Mouse (Mus musculus) midbrain, embryonic 16.5 days (tissue): ENCODE measurements at regions not wholly inside any gene's neighbourhood (a gene's known extent, or its start where the extent isn't known, plus 50 kb on each side); places are given as distances from the start of the nearest gene placed in this dataset.

Source experiments
- ATAC-seq: fragments of 200-750 bp; cut with Nextera tagmentation; 2 replicates; pipeline ENCODE4 v1.8.0; 2017; ENCODE audit warnings: moderate TSS enrichment
- H3K27ac ChIP-seq: fragments of 300-500 bp; sonication (generic); 2 replicates; pipeline ENCODE4 v1.5.1; 2014; ENCODE audit warnings: mild to moderate bottlenecking, low read length, mixed read lengths
- H3K27me3 ChIP-seq: fragments of 300-500 bp; sonication (generic); 2 replicates; pipeline ENCODE4 v1.6.1; 2014; ENCODE audit warnings: low read depth, low read length, mixed read lengths; ENCODE audit not compliant: control insufficient read depth, insufficient read depth
- H3K36me3 ChIP-seq: fragments of 300-500 bp; sonication (generic); 2 replicates; pipeline ENCODE4 v1.6.1; 2014; ENCODE audit warnings: mild to moderate bottlenecking, low read length, moderate library complexity, mixed read lengths; ENCODE audit not compliant: control insufficient read depth, insufficient read depth
- H3K4me1 ChIP-seq: fragments of 300-500 bp; sonication (generic); 2 replicates; pipeline ENCODE4 v1.6.1; 2014; ENCODE audit warnings: mild to moderate bottlenecking, low read length, mixed read lengths; ENCODE audit not compliant: control insufficient read depth, insufficient read depth
- H3K4me2 ChIP-seq: fragments of 300-500 bp; sonication (generic); 2 replicates; pipeline ENCODE4 v1.6.1; 2014; ENCODE audit warnings: mild to moderate bottlenecking, low read length, mixed read lengths
- H3K4me3 ChIP-seq: fragments of 300-500 bp; sonication (generic); 2 replicates; pipeline ENCODE4 v1.5.1; 2014; ENCODE audit warnings: low read depth, mild to moderate bottlenecking, low read length, moderate library complexity, mixed read lengths
- H3K9ac ChIP-seq: fragments of 300-500 bp; sonication (generic); 2 replicates; pipeline ENCODE4 v1.6.1; 2014; ENCODE audit warnings: low read depth, low read length, mixed read lengths
- H3K9me3 ChIP-seq: fragments of 300-500 bp; sonication (generic); replicated peaks from 2 replicates; pipeline ENCODE4 v1.6.1; 2014; ENCODE audit warnings: mild to moderate bottlenecking, low read length, mixed read lengths; ENCODE audit not compliant: control insufficient read depth, poor library complexity, severe bottlenecking
- WGBS: fragments of 180-500 bp; shearing (Covaris S2); extraction: QIAGEN DNeasy Blood & Tissue Kit; methylation state at CpG from one replicate; pipeline ENCODE4 v1.1.7; 2014; 5-methylcytosine and 5-hydroxymethylcytosine counted together

DNA sequence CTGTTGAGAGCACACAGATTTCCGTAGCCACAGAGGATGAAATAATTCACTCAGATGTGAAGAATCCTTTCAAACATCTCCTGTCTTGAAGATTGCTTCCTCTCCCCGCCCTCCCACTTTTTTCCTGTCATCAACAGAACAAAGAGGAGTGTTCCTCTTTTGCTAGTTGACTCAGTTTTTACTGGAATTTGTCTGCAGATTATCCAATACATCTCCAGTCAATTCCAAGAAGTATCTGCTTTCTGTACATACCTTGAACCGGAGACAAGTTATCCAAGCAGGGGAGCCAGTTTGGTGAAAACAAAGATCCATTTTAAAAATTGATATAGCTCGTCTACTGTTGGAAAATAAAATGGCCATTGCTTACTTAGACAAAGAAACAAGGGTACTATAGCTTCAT lies 328.5 kb downstream of the Ttll7 start:
- no peaks in the 10 kb centered on the region for H3K9me3 ChIP-seq
- H3K4me2 ChIP-seq: no peak overlapping the region
- no peak overlapping the region for H3K27ac ChIP-seq
- H3K36me3 ChIP-seq: no peaks in the 10 kb centered on the region
- peaks cover 20% of the 10 kb centered on the region; the same call in 1 of the 2 replicates for H3K4me1 ChIP-seq
- no peak for ATAC-seq
- H3K4me3 ChIP-seq: no peak overlapping the region
- 38% methylated on average over 4 of the region's 4 CpGs for WGBS
- H3K27me3 ChIP-seq: no peaks in the 10 kb centered on the region; the same call in 1 of the 2 replicates
- H3K9ac ChIP-seq: no peak overlapping the region

DNA sequence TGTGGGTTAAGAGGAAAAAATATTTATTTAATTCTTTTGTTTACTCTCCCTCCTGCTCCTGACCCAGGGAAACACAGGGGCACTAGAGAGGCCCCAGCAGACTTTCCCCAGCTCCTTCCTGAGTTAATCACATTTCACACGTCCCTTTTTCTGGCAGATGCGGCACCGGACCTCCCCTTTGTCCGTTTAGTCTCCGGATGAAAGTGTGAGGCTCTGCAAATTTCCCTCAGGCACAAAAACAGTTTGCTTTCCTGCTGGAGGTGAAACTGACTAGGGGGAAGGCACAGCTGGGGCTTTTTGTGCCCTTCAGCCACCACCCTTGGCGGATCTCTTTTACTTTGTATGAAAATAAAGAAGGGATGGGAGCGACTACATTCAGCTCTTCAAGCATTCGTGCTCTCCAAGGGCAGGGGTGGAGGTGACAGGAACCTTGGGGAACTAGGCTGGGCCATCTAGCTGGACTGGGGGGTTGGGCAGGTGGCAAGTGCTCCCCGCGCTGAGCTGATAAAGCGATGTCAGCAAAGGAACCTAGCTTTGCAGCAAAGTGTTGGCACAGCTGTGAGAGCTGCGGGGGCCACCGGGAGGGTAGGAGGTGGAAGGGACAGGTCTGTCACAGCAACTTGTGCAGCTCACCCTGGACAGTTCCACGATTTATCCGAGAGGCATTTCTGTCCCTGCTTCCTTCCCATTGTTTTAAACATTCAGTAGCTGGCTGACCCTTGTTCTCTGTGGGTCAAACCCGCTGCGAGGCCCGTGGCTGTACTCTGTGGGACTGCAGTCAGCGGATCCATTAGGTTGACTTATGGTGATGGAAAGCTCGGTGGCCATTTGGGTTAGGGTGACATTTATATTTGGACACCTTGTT lies 329.6 kb downstream of the Ttll7 start:
- Histone ChIP-seq H3K4me1 (peaks cover 20% of the 10 kb centered on the region; the same call in 1 of the 2 replicates), H3K4me3 (no peak overlapping the region), H3K27me3 (no peaks in the 10 kb centered on the region), H3K9me3 (no peaks in the 10 kb centered on the region), H3K9ac (peak overlapping the region; percentile 39), H3K4me2 (peak overlapping the region; percentile 39), H3K36me3 (no peaks in the 10 kb centered on the region), H3K27ac (peak overlapping the region; percentile 26)
- peak; percentile 62 for ATAC-seq
- WGBS: 4% methylated on average over 20 of the region's 20 CpGs

DNA sequence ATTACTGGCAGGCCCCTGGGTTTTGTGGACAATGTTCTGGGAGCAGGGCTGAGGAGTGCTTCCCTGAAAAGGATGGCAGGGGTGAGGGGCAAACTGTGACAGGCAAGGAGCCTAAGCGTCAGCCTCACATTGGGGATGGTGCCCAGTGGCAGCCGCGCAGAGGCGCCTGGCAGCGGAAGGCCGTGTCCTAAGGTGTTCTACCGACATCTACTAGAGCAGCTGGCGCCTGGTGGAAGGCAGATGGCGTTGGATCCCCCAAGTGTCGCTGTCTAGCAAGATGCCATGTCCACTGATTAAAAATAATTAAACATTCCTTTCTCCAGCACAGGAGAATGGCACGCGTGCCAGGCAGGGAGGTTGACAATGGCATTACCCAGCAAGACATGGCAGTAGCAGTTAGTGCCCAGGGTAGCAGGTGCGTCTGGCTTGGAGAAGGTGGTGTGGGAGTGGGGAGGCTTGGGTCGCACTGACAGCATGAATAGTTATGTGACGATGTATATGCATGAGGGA lies 330.3 kb downstream of the Ttll7 start:
- 9% methylated on average over 15 of the region's 15 CpGs for WGBS

GRCm38 (mm10) chr3:147183656-147184290 lies 331.6 kb downstream of the Ttll7 start:
- H3K27me3 ChIP-seq: no peaks in the 10 kb centered on the region
- H3K9ac ChIP-seq: no peak overlapping the region
- peaks cover 20% of the 10 kb centered on the region; the same call in 1 of the 2 replicates for H3K4me1 ChIP-seq
- no peak overlapping the region for H3K27ac ChIP-seq
- no peak for ATAC-seq
- no peaks in the 10 kb centered on the region for H3K9me3 ChIP-seq
- no peak overlapping the region for H3K4me3 ChIP-seq
- H3K36me3 ChIP-seq: no peaks in the 10 kb centered on the region
- no peak overlapping the region for H3K4me2 ChIP-seq
- 56% methylated on average over 11 of the region's 11 CpGs for WGBS

More for the DNA sequence above, 330.3 kb downstream of the Ttll7 start:
- no peak overlapping the region; the same call in 1 of the 2 replicates for H3K9ac ChIP-seq
- no peaks in the 10 kb centered on the region for H3K27me3 ChIP-seq
- H3K27ac ChIP-seq: no peak overlapping the region; the same call in 1 of the 2 replicates
- H3K36me3 ChIP-seq: no peaks in the 10 kb centered on the region
- ATAC-seq: peak; percentile 76
- no peak overlapping the region for H3K4me3 ChIP-seq
- peak overlapping the region; percentile 39 for H3K4me2 ChIP-seq
- no peaks in the 10 kb centered on the region for H3K9me3 ChIP-seq
- H3K4me1 ChIP-seq: peaks cover 20% of the 10 kb centered on the region; the same call in 1 of the 2 replicates

GRCm38 (mm10) chr3:147189737-147190136 lies 337.6 kb downstream of the Ttll7 start:
- no peak overlapping the region for H3K9ac ChIP-seq
- no peak for ATAC-seq

GRCm38 (mm10) chr3:147196626-147197025 lies 344.5 kb downstream of the Ttll7 start:
- 65% methylated on average over 8 of the region's 8 CpGs for WGBS
- H3K27me3 ChIP-seq: no peaks in the 10 kb centered on the region

More at GRCm38 (mm10) chr3:147189737-147190136, 337.6 kb downstream of the Ttll7 start:
- no peaks in the 10 kb centered on the region for H3K9me3 ChIP-seq
- no peaks in the 10 kb centered on the region for H3K36me3 ChIP-seq
- no peak overlapping the region for H3K27ac ChIP-seq
- H3K4me3 ChIP-seq: no peak overlapping the region
- H3K4me2 ChIP-seq: no peak overlapping the region
- H3K27me3 ChIP-seq: no peaks in the 10 kb centered on the region
- 51% methylated on average over 2 of the region's 2 CpGs for WGBS
- no peaks in the 10 kb centered on the region for H3K4me1 ChIP-seq

GRCm38 (mm10) chr3:147197215-147197614 lies 345.0 kb downstream of the Ttll7 start:
- 57% methylated on average over 2 of the region's 2 CpGs for WGBS
- Histone ChIP-seq H3K4me1 (peaks cover 3% of the 10 kb centered on the region; the same call in 1 of the 2 replicates), H3K27ac (no peak overlapping the region), H3K36me3 (no peaks in the 10 kb centered on the region), H3K9me3 (no peaks in the 10 kb centered on the region), H3K4me3 (no peak overlapping the region), H3K9ac (no peak overlapping the region), H3K4me2 (no peak overlapping the region), H3K27me3 (no peaks in the 10 kb centered on the region)
- no peak for ATAC-seq

More at GRCm38 (mm10) chr3:147196626-147197025, 344.5 kb downstream of the Ttll7 start:
- Histone ChIP-seq H3K4me3 (no peak overlapping the region), H3K36me3 (no peaks in the 10 kb centered on the region), H3K27ac (no peak overlapping the region), H3K4me1 (peaks cover 3% of the 10 kb centered on the region; the same call in 1 of the 2 replicates), H3K9me3 (no peaks in the 10 kb centered on the region), H3K4me2 (no peak overlapping the region), H3K9ac (no peak overlapping the region)
- no peak for ATAC-seq

GRCm38 (mm10) chr3:147211127-147211940 lies 359.2 kb downstream of the Ttll7 start:
- Histone ChIP-seq H3K9me3 (no peaks in the 10 kb centered on the region), H3K27ac (no peak overlapping the region), H3K9ac (no peak overlapping the region), H3K4me2 (no peak overlapping the region), H3K36me3 (no peaks in the 10 kb centered on the region), H3K4me1 (no peaks in the 10 kb centered on the region), H3K27me3 (no peaks in the 10 kb centered on the region), H3K4me3 (no peak overlapping the region)
- WGBS: 54% methylated on average over 5 of the region's 5 CpGs
- ATAC-seq: no peak
